In genomic region chr5:148264819-148265707, GRCm38 (mm10) we compare ENCODE assay signal across 8 mouse cellular contexts.
DNase-seq lines count a peak whose midpoint lies in the region; ATAC-seq lines count a peak whose summit lies in the region.

No protein-coding gene starts in this region.

- under 1% methylated on average over 30 of the region's 32 CpGs for WGBS in kidney, embryonic 14.5 days
- WGBS in heart, embryonic 11.5 days (ENCODE audit: insufficient replicate concordance), result under 1% methylated on average over 32 of the region's 32 CpGs
- WGBS in liver, embryonic 16.5 days (ENCODE audit: insufficient replicate concordance), result 1% methylated on average over 32 of the region's 32 CpGs

- H3K36me3 ChIP-seq in kidney, embryonic 14.5 days (ENCODE audit: control insufficient read depth, insufficient read depth, low read length), result no peaks in the 10 kb centered on the region
- H3K36me3 ChIP-seq in heart, embryonic 11.5 days (ENCODE audit: control insufficient read depth, insufficient read depth, low read length), result no peaks in the 10 kb centered on the region
- H3K36me3 ChIP-seq in liver, embryonic 16.5 days (ENCODE audit: control insufficient read depth, insufficient read depth), result no peaks in the 10 kb centered on the region

- peaks cover 11% of the 10 kb centered on the region; the same call in 1 of the 2 replicates for H3K27me3 ChIP-seq in kidney, embryonic 14.5 days (ENCODE audit: control insufficient read depth, insufficient read depth, low read length)
- H3K27me3 ChIP-seq in heart, embryonic 11.5 days (ENCODE audit: control insufficient read depth, insufficient read depth, low read length), result no peaks in the 10 kb centered on the region
- peaks cover 21% of the 10 kb centered on the region for H3K27me3 ChIP-seq in liver, embryonic 16.5 days (ENCODE audit: control insufficient read depth, insufficient read depth, low read depth, low read length)

- no peaks in the 10 kb centered on the region for H3K4me1 ChIP-seq in kidney, embryonic 14.5 days (ENCODE audit: control insufficient read depth, insufficient read depth, low read length)
- peaks cover 6% of the 10 kb centered on the region; the same call in 1 of the 2 replicates for H3K4me1 ChIP-seq in heart, embryonic 11.5 days (ENCODE audit: control insufficient read depth, insufficient read depth, low read length)
- H3K4me1 ChIP-seq in liver, embryonic 16.5 days (ENCODE audit: control insufficient read depth, low read depth, low read length), result no peaks in the 10 kb centered on the region

- DNase-seq in kidney, postnatal 25 days, result no peak
- peak; percentile 51 for DNase-seq in embryo, embryonic 10 days (ENCODE audit: low spot score)
- DNase-seq in layer of hippocampus, adult 8-10 months (ENCODE audit: low spot score in 2 of 2), result peak; percentile 54 to 59
- DNase-seq in retina, postnatal 1 day, result peak; percentile 72
- no peak for DNase-seq in adipocyte (ENCODE audit: low spot score)

- peak overlapping the region; percentile 64 for H3K4me2 ChIP-seq in kidney, embryonic 14.5 days (replicated peaks; ENCODE audit: low read depth, low read length)
- H3K4me2 ChIP-seq in heart, embryonic 11.5 days, result peak overlapping the region; percentile 67
- peak overlapping the region; percentile 28 for H3K4me2 ChIP-seq in liver, embryonic 16.5 days (ENCODE audit: low read depth, low read length)

- H3K4me3 ChIP-seq in kidney, embryonic 14.5 days (ENCODE audit: low read length), result peak overlapping the region; percentile 53
- peak overlapping the region; percentile 57 for H3K4me3 ChIP-seq in heart, embryonic 11.5 days (ENCODE audit: low read depth, low read length)
- peak overlapping the region; percentile 2; the same call in 1 of the 2 replicates for H3K4me3 ChIP-seq in liver, embryonic 16.5 days (ENCODE audit: low read depth, low read length)

- H3K9ac ChIP-seq in kidney, embryonic 14.5 days (ENCODE audit: low read depth, low read length), result peak overlapping the region; percentile 32
- H3K9ac ChIP-seq in heart, embryonic 11.5 days (ENCODE audit: low read depth, low read length), result peak overlapping the region; percentile 75
- no peak overlapping the region for H3K9ac ChIP-seq in liver, embryonic 16.5 days (ENCODE audit: low read depth, low read length)

- H3K9me3 ChIP-seq in kidney, embryonic 14.5 days (ENCODE audit: control insufficient read depth, low read length), result no peaks in the 10 kb centered on the region
- no peaks in the 10 kb centered on the region for H3K9me3 ChIP-seq in heart, embryonic 11.5 days (replicated peaks; ENCODE audit: control insufficient read depth, low read length)
- H3K9me3 ChIP-seq in liver, embryonic 16.5 days (replicated peaks; ENCODE audit: control insufficient read depth, low read length), result no peaks in the 10 kb centered on the region

- H3K27ac ChIP-seq in kidney, embryonic 14.5 days (ENCODE audit: low read depth, low read length), result no peak overlapping the region
- H3K27ac ChIP-seq in heart, embryonic 11.5 days (ENCODE audit: low read depth, low read length), result peak overlapping the region; percentile 78
- no peak overlapping the region for H3K27ac ChIP-seq in liver, embryonic 16.5 days (ENCODE audit: low read length)

- ATAC-seq in kidney, embryonic 14.5 days (ENCODE audit: low FRiP score, low TSS enrichment), result peak; percentile 72
- peak; percentile 68 for ATAC-seq in heart, embryonic 11.5 days (replicated peaks; ENCODE audit: insufficient number of reproducible peaks, low FRiP score, low TSS enrichment)
- ATAC-seq in liver, embryonic 16.5 days (ENCODE audit: low read depth), result no peak

Comparison
In these comparisons a context has a peak if more than half of its experiments do, and no peak if none do; other contexts are left out.
1. H3K4me3 ChIP-seq: peak in every context shown above with its lines; median percentile 57 in heart, embryonic 11.5 days; 53 in kidney, embryonic 14.5 days; 2 in liver, embryonic 16.5 days.
2. DNase-seq: peak in embryo, embryonic 10 days (single experiment), layer of hippocampus, adult 8-10 months (2 of 2) and retina, postnatal 1 day (single experiment); none in kidney, postnatal 25 days (0 of 2) and adipocyte (single experiment).
3. Peak in every context shown above with its lines, with median percentiles within 50 percentile points of each other: H3K4me2 ChIP-seq.